Mouse (Mus musculus) ES-E14 (cell line): ENCODE data around the gene Nptx1.

Experiments
- CHD2 ChIP-seq: IDR thresholded peaks from 2 replicates; pipeline ENCODE4 v1.6.1; 2014; ENCODE audit warnings: mild to moderate bottlenecking, low read depth, low read length, inconsistent platforms
- HCFC1 ChIP-seq: IDR thresholded peaks from 2 replicates; pipeline ENCODE4 v1.6.1; 2012; ENCODE audit warnings: low read length, inconsistent platforms, borderline replicate concordance; ENCODE audit not compliant: insufficient read depth
- MAFK ChIP-seq: IDR thresholded peaks from 2 replicates; pipeline ENCODE4 v1.6.1; 2014; ENCODE audit warnings: mild to moderate bottlenecking, low read depth, low read length, inconsistent platforms; ENCODE audit not compliant: insufficient read depth
- ZC3H11A ChIP-seq: IDR thresholded peaks from 2 replicates; pipeline ENCODE4 v1.6.1; 2012; ENCODE audit warnings: low read depth, mild to moderate bottlenecking, inconsistent platforms, low read length, borderline replicate concordance
- ZNF384 ChIP-seq: IDR thresholded peaks from 2 replicates; pipeline ENCODE4 v1.6.1; 2012; ENCODE audit warnings: low read depth, low read length, inconsistent platforms

DNA sequence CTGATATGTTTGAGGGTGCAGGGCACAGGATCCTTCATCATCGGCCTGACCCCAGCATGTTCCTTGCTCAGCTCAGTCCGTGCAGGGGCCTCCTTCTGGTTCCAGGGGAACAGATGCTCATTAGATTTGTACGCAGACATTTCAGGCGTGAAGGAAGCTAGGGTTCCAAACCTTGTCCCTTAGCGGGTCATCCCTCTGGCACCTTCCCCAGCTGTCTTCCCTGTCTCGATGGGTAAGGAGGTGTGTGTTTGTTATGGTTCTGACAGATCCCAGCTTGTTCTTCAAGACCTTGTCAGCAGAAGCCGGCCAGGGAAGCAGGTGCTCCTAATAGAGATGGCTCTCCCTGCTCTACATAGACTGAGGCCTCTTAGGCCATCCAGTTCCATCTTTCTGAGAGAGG, 17.5 kb upstream of the Nptx1 start:
- TF ChIP-seq MAFK (no peak), HCFC1 (no peak), ZNF384 (no peak), CHD2 (no peak), ZC3H11A (no peak)
